Mouse (Mus musculus) leukemia stem cell, adult 10-12 weeks (primary cell): ENCODE data around the gene Rrp36. TPM values are rescaled to one million over a fixed set of nuclear protein-coding genes. Genes with fewer than 3 reads are reported as not detected.

Experiments used
- polyA plus RNA-seq: library from polyadenylated mRNA; stranded (reverse); fragments of >175 nt; gene quantifications from 2 replicates; pipeline ENCODE4 v1.2.3, GENCODE M21; 2012; ENCODE audit warnings: low replicate concordance

Gene Rrp36
- polyA plus RNA-seq: 7.7 and 14.0 TPM in 2 replicates

GRCm38 (mm10) chr17:46673850-46674529 lies at the start of gene Rrp36:
TSS of gene Rrp36 (minus strand) at chr17:46674352.

GRCm38 (mm10) chr17:46710959-46711597 lies 36.9 kb upstream of the Rrp36 start, which contains the start of gene Pex6:
TSS of gene Pex6 (plus strand) at chr17:46711463.

GRCm38 (mm10) chr17:46704887-46705835 lies 31.0 kb upstream of the Rrp36 start, which contains the start of gene Ppp2r5d:
TSS of gene Ppp2r5d (minus strand) at chr17:46705111.

GRCm38 (mm10) chr17:46680760-46681373 lies 6.7 kb upstream of the Rrp36 start, which contains the start of gene Klhdc3:
TSS of gene Klhdc3 (minus strand) at chr17:46680914.

GRCm38 (mm10) chr17:46678416-46678815 lies 4.3 kb upstream of the Rrp36 start, which contains the start of gene Mea1:
TSS of gene Mea1 (plus strand) at chr17:46678793.

GRCm38 (mm10) chr17:46650232-46651031 lies 23.7 kb downstream of the Rrp36 start, which contains the start of gene Cul7:
TSS of gene Cul7 (plus strand) at chr17:46650337.

GRCm38 (mm10) chr17:46645561-46646321 lies 28.4 kb downstream of the Rrp36 start, which contains the start of the genes Klc4 and Mrpl2:
TSS of gene Klc4 (minus strand) at chr17:46646022.
TSS of gene Mrpl2 (plus strand) at chr17:46646229.

GRCm38 (mm10) chr17:46628791-46629684 lies 45.1 kb downstream of the Rrp36 start, which contains the start of gene Ptk7:
TSS of gene Ptk7 (minus strand) at chr17:46629504.

Other genes with a start within 250 kb of the Rrp36 start
- 1.0 TPM in 1 of 2 replicates, not detected in the other for gene Crip3, start 245.4 kb downstream of the Rrp36 start, polyA plus RNA-seq
- not detected in 2 replicates for gene Slc22a7, start 235.9 kb downstream of the Rrp36 start, polyA plus RNA-seq
- gene Ttbk1, start 186.7 kb downstream of the Rrp36 start, polyA plus RNA-seq: 0.54 and 1.0 TPM in 2 replicates
- 16.0 and 16.9 TPM in 2 replicates for gene Dnph1, start 177.6 kb downstream of the Rrp36 start, polyA plus RNA-seq
- 2.6 and 4.9 TPM in 2 replicates for gene Cul9, start 128.0 kb downstream of the Rrp36 start, polyA plus RNA-seq
- 172 and 177 TPM in 2 replicates for gene Srf, start 118.2 kb downstream of the Rrp36 start, polyA plus RNA-seq
- gene Ptk7, start 44.8 kb downstream of the Rrp36 start, polyA plus RNA-seq: 0.66 and 1.9 TPM in 2 replicates
- gene Klc4, start 28.3 kb downstream of the Rrp36 start, polyA plus RNA-seq: 6.1 and 9.9 TPM in 2 replicates
- gene Mrpl2, start 28.1 kb downstream of the Rrp36 start, polyA plus RNA-seq: 845 and 851 TPM in 2 replicates
- 3.1 and 12.3 TPM in 2 replicates for gene Cul7, start 24.0 kb downstream of the Rrp36 start, polyA plus RNA-seq
- gene Mea1, start 4.4 kb upstream of the Rrp36 start, polyA plus RNA-seq: 55.5 and 91.8 TPM in 2 replicates
- 260 and 474 TPM in 2 replicates for gene Klhdc3, start 6.6 kb upstream of the Rrp36 start, polyA plus RNA-seq
- 87.2 and 94.1 TPM in 2 replicates for gene Ppp2r5d, start 30.8 kb upstream of the Rrp36 start, polyA plus RNA-seq
- gene Pex6, start 37.1 kb upstream of the Rrp36 start, polyA plus RNA-seq: 27.7 and 37.0 TPM in 2 replicates
- 0.96 TPM in 1 of 2 replicates, not detected in the other for gene Gnmt, start 54.8 kb upstream of the Rrp36 start, polyA plus RNA-seq
- 88.2 and 108 TPM in 2 replicates for gene Cnpy3, start 77.9 kb upstream of the Rrp36 start, polyA plus RNA-seq
- gene Ptcra, start 89.4 kb upstream of the Rrp36 start, polyA plus RNA-seq: 0.23 TPM in 1 of 2 replicates, not detected in the other
- 108 and 208 TPM in 2 replicates for gene 2310039H08Rik, start 98.3 kb upstream of the Rrp36 start, polyA plus RNA-seq
- 2.0 and 16.9 TPM in 2 replicates for gene Rpl7l1, start 108.3 kb upstream of the Rrp36 start, polyA plus RNA-seq
- gene Bicral, start 184.1 kb upstream of the Rrp36 start, polyA plus RNA-seq: 10.2 and 17.7 TPM in 2 replicates
- gene Tbcc, start 216.3 kb upstream of the Rrp36 start, polyA plus RNA-seq: 23.6 and 27.2 TPM in 2 replicates
- not detected in 2 replicates for gene Prph2, start 236.1 kb upstream of the Rrp36 start, polyA plus RNA-seq